Mouse (Mus musculus): ENCODE measurements around the gene Ipo13.

DNA sequence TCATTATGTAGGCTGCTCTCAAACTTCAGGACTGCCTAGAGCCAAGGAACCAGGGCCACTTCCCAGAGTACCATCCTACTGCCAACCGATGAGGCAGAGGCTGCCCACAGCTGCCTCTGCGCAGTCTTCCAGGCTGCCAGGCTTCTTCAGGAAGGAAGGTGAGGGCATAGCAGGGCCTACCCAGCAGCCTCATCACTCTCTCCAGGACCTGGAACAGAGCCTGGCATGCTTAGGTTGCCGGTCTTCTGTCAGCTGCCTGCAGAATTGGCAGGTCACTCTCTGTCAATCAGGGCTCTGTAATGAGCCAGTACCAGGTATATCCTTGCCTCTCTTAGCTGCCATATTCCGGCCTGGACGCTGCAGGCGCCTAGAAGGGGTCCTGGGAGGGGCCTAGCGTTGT lies 64.6 kb downstream of the Ipo13 start:
- no peak for TF ChIP-seq CTCF (IDR thresholded peaks at IDR 0.05; ENCODE audit: borderline replicate concordance, insufficient read depth, low read depth, low read length)
- TF ChIP-seq POLR2A (IDR thresholded peaks at IDR 0.05; ENCODE audit: borderline replicate concordance, insufficient read depth, low read length): no peak

Data from cerebellum, adult 2 months (tissue).